Mouse (Mus musculus) left cerebral cortex, postnatal 14 days (tissue): ENCODE measurements around the gene Tra2b. TPM values are rescaled to one million over a fixed set of nuclear protein-coding genes. Genes with fewer than 3 reads are reported as not detected.
"Not testable (repeated sequence)": the region's sequence is repeated elsewhere in the genome, so short reads cannot be mapped to it uniquely, and the experiment has no call there.

Experiments
- DNase-seq, 2 experiments: peaks; one replicate each; pipeline ENCODE4 v3.0.0; 2021 to 2022; ENCODE audit warnings: low spot score in 2 of 2, mixed read lengths in 1 of 2
- intact Hi-C: fragments of 180-260 bp; cut with DNase I; formaldehyde crosslinking; loops from one replicate; pipeline ENCODE4 v1.15.1; 2025
- total RNA-seq, 2 experiments: library from RNA; stranded (reverse); gene quantifications; 2 replicates each; pipeline ENCODE4 v1.2.3; 2021

Tra2b gene
- total RNA-seq, 2 experiments from 2014 or later: 70.6 to 79.9 TPM

- no peak for DNase-seq
- intact Hi-C loops: no loop called here
Observed at GRCm38 (mm10) chr16:22260423-22261143, 5.2 kb downstream of the Tra2b start.

GRCm38 (mm10) chr16:22252255-22252654, 13.6 kb downstream of the Tra2b start:
- intact Hi-C loops, DNase-seq: not testable (repeated sequence)

GRCm38 (mm10) chr16:22250307-22250706, 15.5 kb downstream of the Tra2b start:
- intact Hi-C loops: no loop called here
- no peak for DNase-seq

GRCm38 (mm10) chr16:22249754-22250153, 16.1 kb downstream of the Tra2b start:
- intact Hi-C loops: no loop called here
- DNase-seq: no peak

GRCm38 (mm10) chr16:22242239-22242866, 23.5 kb downstream of the Tra2b start:
- intact Hi-C loops: no loop called here
- no peak for DNase-seq

GRCm38 (mm10) chr16:22241376-22242238, 24.2 kb downstream of the Tra2b start:
- intact Hi-C loops: no loop called here
- no peak for DNase-seq

GRCm38 (mm10) chr16:22240856-22241255, 24.9 kb downstream of the Tra2b start:
- intact Hi-C loops: no loop called here
- no peak for DNase-seq

- no peak for DNase-seq
- intact Hi-C loops: no loop called here
Observed at GRCm38 (mm10) chr16:22239978-22240377, 25.8 kb downstream of the Tra2b start.

- intact Hi-C loops: no loop called here
- no peak for DNase-seq
Observed at GRCm38 (mm10) chr16:22238928-22239620, 26.7 kb downstream of the Tra2b start.

- intact Hi-C loops, DNase-seq: not testable (repeated sequence)
Observed at GRCm38 (mm10) chr16:22238402-22238801, 27.4 kb downstream of the Tra2b start.

GRCm38 (mm10) chr16:22236814-22237213, 29.0 kb downstream of the Tra2b start:
- DNase-seq: no peak
- intact Hi-C loops: no loop called here

- intact Hi-C loops: no loop called here
Observed at GRCm38 (mm10) chr16:22234535-22234934, 31.3 kb downstream of the Tra2b start.

GRCm38 (mm10) chr16:22230276-22230675, 35.5 kb downstream of the Tra2b start:
- intact Hi-C loops, DNase-seq: not testable (repeated sequence)

More at GRCm38 (mm10) chr16:22234535-22234934, 31.3 kb downstream of the Tra2b start:
- DNase-seq: no peak

GRCm38 (mm10) chr16:22203501-22203900, 62.3 kb downstream of the Tra2b start:
- intact Hi-C loops: no loop called here
- DNase-seq: no peak

GRCm38 (mm10) chr16:22201858-22202257, 63.9 kb downstream of the Tra2b start:
- no peak for DNase-seq
- intact Hi-C loops: no loop called here

- intact Hi-C loops: no loop called here
- DNase-seq: no peak
Observed at GRCm38 (mm10) chr16:22200476-22200875, 65.3 kb downstream of the Tra2b start.
